Comparison of ENCODE assay signal across 23 mouse cellular contexts in genomic region chr5:128863497-128863896, GRCm38 (mm10).
DNase-seq lines count a peak whose midpoint lies in the region; ATAC-seq and TF ChIP-seq lines count a peak whose summit lies in the region.
"Had no signal": no experiment of that assay in that cellular context is flagged by ENCODE, and none has a peak within 500 bp of the region (broad histone marks: within the 10 kb centered on the region; RNA-seq: fewer than 3 reads in every experiment).

No protein-coding gene starts in this region.

- TF ChIP-seq POLR2A in brain, embryonic 14.5 days (IDR thresholded peaks at IDR 0.05; ENCODE audit: borderline replicate concordance, extremely low read depth, insufficient read depth, insufficient read length, poor library complexity, severe bottlenecking), result no peak

- H3K36me3 ChIP-seq in midbrain, embryonic 14.5 days (ENCODE audit: control insufficient read depth, insufficient read depth, low read length), result no peaks in the 10 kb centered on the region
- no peaks in the 10 kb centered on the region for H3K36me3 ChIP-seq in midbrain, embryonic 10.5 days
- H3K36me3 ChIP-seq: embryonic facial prominence, embryonic 15.5 days had no signal

- TF ChIP-seq CTCF in brain, embryonic 14.5 days (IDR thresholded peaks at IDR 0.05; ENCODE audit: borderline replicate concordance, extremely low read depth, insufficient read depth, insufficient read length), result no peak

- H3K9me3 ChIP-seq in midbrain, embryonic 14.5 days (ENCODE audit: control insufficient read depth, low read length), result no peaks in the 10 kb centered on the region
- H3K9me3 ChIP-seq in midbrain, embryonic 10.5 days (replicated peaks), result no peaks in the 10 kb centered on the region
- H3K9me3 ChIP-seq: embryonic facial prominence, embryonic 15.5 days had no signal

- H3K9ac ChIP-seq in midbrain, embryonic 14.5 days (replicated peaks; ENCODE audit: low read length), result no peak overlapping the region
- H3K9ac ChIP-seq: embryonic facial prominence, embryonic 15.5 days; hindbrain, embryonic 14.5 days; liver, postnatal 0 days had no signal

- H3K27me3 ChIP-seq in midbrain, embryonic 14.5 days (ENCODE audit: control insufficient read depth, insufficient read depth, low read length), result no peaks in the 10 kb centered on the region
- no peaks in the 10 kb centered on the region for H3K27me3 ChIP-seq in midbrain, embryonic 10.5 days (ENCODE audit: low read depth, poor library complexity, severe bottlenecking)
- H3K27me3 ChIP-seq: embryonic facial prominence, embryonic 15.5 days; Patski had no signal

- no peaks in the 10 kb centered on the region for H3K4me1 ChIP-seq in midbrain, embryonic 14.5 days (ENCODE audit: control insufficient read depth, insufficient read depth, low read length)
- H3K4me1 ChIP-seq in midbrain, embryonic 10.5 days, result peaks cover 10% of the 10 kb centered on the region; the same call in 1 of the 2 replicates
- H3K4me1 ChIP-seq: embryonic facial prominence, embryonic 15.5 days had no signal

- 38% methylated on average over 6 of the region's 6 CpGs for WGBS in midbrain, embryonic 14.5 days
- WGBS in midbrain, embryonic 10.5 days, result 52% methylated on average over 6 of the region's 6 CpGs

- H3K4me2 ChIP-seq in midbrain, embryonic 14.5 days (ENCODE audit: low read length), result no peak overlapping the region
- H3K4me2 ChIP-seq: embryonic facial prominence, embryonic 15.5 days; hindbrain, embryonic 14.5 days had no signal

- no peak overlapping the region for H3K27ac ChIP-seq in midbrain, embryonic 14.5 days (replicated peaks; ENCODE audit: low read depth, low read length)
- no peak overlapping the region; the same call in 1 of the 2 replicates for H3K27ac ChIP-seq in midbrain, embryonic 10.5 days (replicated peaks)
- H3K27ac ChIP-seq: embryonic facial prominence, embryonic 15.5 days; heart, adult 2 months; hindbrain, embryonic 14.5 days; stomach, postnatal 0 days had no signal

- no peak overlapping the region for H3K4me3 ChIP-seq in midbrain, embryonic 14.5 days (replicated peaks; ENCODE audit: low read depth, low read length)
- no peak overlapping the region for H3K4me3 ChIP-seq in midbrain, embryonic 10.5 days
- H3K4me3 ChIP-seq: embryonic facial prominence, embryonic 15.5 days; heart, adult 2 months; myocyte had no signal

- DNase-seq in frontal cortex, adult 2 months (ENCODE audit: extremely low spot score in 1 of 2, low spot score in 1 of 2), result peak; percentile 29 to 68
- DNase-seq in frontal cortex, postnatal 25 days (ENCODE audit: low spot score in 2 of 2), result no peak
- peak; percentile 29 for DNase-seq in midbrain, embryonic 14.5 days
- DNase-seq in midbrain, embryonic 10.5 days (ENCODE audit: low spot score), result no peak
- DNase-seq in brain, embryonic 14.5 days (ENCODE audit: low read depth), result peak; percentile 22
- peak; percentile 28 for DNase-seq in retina, postnatal 7 days (ENCODE audit: low read depth, low spot score)
- DNase-seq in thymus, postnatal 36 days, result no peak
- DNase-seq: adrenal gland, postnatal 10 days; cerebellum, adult 11 months; cerebellum, postnatal 10 days; gastrocnemius, postnatal 25 days; heart, adult 2 months; heart, postnatal 36 days; kidney, adult 8-10 months; kidney, postnatal 14 days; liver, postnatal 0 days had no signal

- ATAC-seq in midbrain, embryonic 14.5 days (ENCODE audit: low FRiP score, low TSS enrichment), result no peak
- ATAC-seq: CD4-positive, CD25-positive, alpha-beta regulatory T cell, adult 4 months; forebrain, embryonic 16.5 days; liver, postnatal 0 days; Patski had no signal

Comparison
In these comparisons a context has a peak if more than half of its experiments do, and no peak if none do; other contexts are left out.
1. DNase-seq: peak in frontal cortex, adult 2 months (2 of 2), midbrain, embryonic 14.5 days (single experiment), brain, embryonic 14.5 days (single experiment) and retina, postnatal 7 days (single experiment); none in frontal cortex, postnatal 25 days (0 of 2), midbrain, embryonic 10.5 days (single experiment) and thymus, postnatal 36 days (0 of 2).